19 mouse cellular contexts compared by ENCODE assay signal in the genomic region with DNA sequence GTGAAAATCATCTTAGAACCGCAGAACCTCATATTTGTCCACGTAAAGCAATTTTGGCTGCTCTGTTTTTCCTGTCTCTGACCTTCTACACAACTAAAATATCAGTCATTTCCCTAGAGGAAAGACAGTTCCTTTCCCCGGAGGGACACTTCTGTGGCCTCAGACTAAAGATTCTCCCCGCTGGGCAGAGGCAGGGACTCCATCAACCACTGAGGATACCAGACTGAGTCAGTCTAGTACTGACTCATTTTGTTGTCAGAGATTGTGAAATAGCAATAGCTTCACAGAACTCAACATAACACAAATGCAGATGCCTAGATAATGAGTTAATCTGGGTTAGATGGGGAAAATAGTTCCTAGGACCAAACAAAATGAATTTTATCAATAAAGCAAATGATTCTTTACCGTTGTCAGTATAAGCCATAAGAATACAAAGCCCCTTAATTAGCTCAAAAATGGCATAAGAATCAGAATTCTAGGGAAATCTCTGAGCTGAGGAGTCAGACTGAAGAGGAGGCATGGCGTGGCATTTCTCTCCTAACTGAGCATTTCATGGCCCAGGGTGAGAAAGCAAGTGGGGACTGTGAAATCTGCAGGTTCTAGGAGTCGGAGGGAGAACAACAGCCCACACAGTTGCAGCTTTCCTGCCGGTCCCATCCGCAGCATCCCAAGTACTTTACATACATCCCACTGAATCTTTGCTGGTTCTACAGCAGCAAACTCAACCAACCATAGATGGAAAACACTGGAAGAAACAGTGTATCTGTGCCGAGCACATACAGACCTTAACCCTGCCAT. TPM values are rescaled to one million over a fixed set of nuclear protein-coding genes. Genes with fewer than 3 reads are reported as not detected.
DNase-seq lines count a peak whose midpoint lies in the region; ATAC-seq and TF ChIP-seq lines count a peak whose summit lies in the region.
"Had no signal": no experiment of that assay in that cellular context is flagged by ENCODE, and none has a peak within 500 bp of the region (broad histone marks: within the 10 kb centered on the region; RNA-seq: fewer than 3 reads in every experiment).

No protein-coding gene starts in this region.

- no peak overlapping the region for H3K4me2 ChIP-seq in liver, postnatal 0 days (ENCODE audit: low read depth, low read length)
- H3K4me2 ChIP-seq in liver, embryonic 11.5 days = no peak overlapping the region
- H3K4me2 ChIP-seq in myocyte (ENCODE audit: low read depth) = peak overlapping the region; percentile 43
- H3K4me2 ChIP-seq in forebrain, embryonic 12.5 days = no peak overlapping the region
- H3K4me2 ChIP-seq: embryonic facial prominence, embryonic 12.5 days; heart, embryonic 13.5 days; hindbrain, embryonic 15.5 days had no signal

- 0 out of 2 replicates have a peak, but pooled peaks cover 4% of the 10 kb centered on the region for H3K27me3 ChIP-seq in liver, postnatal 0 days (ENCODE audit: insufficient read depth, low read length)
- H3K27me3 ChIP-seq in liver, embryonic 11.5 days (replicated peaks; ENCODE audit: control insufficient read depth, insufficient read depth, low read length) = no peaks in the 10 kb centered on the region; the same call in none of the 2 replicates
- no peaks in the 10 kb centered on the region for H3K27me3 ChIP-seq in myocyte (ENCODE audit: control insufficient read depth, insufficient read depth, insufficient read length)
- no peaks in the 10 kb centered on the region; the same call in 1 of the 2 replicates for H3K27me3 ChIP-seq in forebrain, embryonic 12.5 days
- H3K27me3 ChIP-seq: embryonic facial prominence, embryonic 12.5 days; heart, embryonic 13.5 days; hindbrain, embryonic 15.5 days had no signal

- H3K4me3 ChIP-seq in liver, postnatal 0 days (ENCODE audit: low read depth, low read length) = no peak overlapping the region
- no peak overlapping the region for H3K4me3 ChIP-seq in liver, embryonic 11.5 days (ENCODE audit: low read depth, low read length)
- no peak overlapping the region for H3K4me3 ChIP-seq in myocyte
- no peak overlapping the region for H3K4me3 ChIP-seq in forebrain, embryonic 12.5 days (replicated peaks)
- H3K4me3 ChIP-seq: embryonic facial prominence, embryonic 12.5 days; gastrocnemius, adult 2 months; heart, embryonic 13.5 days; hindbrain, embryonic 15.5 days had no signal

- TF ChIP-seq EP300 in liver, postnatal 0 days (IDR thresholded peaks at IDR 0.05; ENCODE audit: low read depth) = no peak

- no peaks in the 10 kb centered on the region for H3K36me3 ChIP-seq in liver, postnatal 0 days (replicated peaks; ENCODE audit: insufficient read depth, low read length)
- H3K36me3 ChIP-seq in liver, embryonic 11.5 days (ENCODE audit: control insufficient read depth, insufficient read depth, low read length) = no peaks in the 10 kb centered on the region
- no peaks in the 10 kb centered on the region for H3K36me3 ChIP-seq in myocyte (ENCODE audit: control insufficient read depth, insufficient read depth)
- no peaks in the 10 kb centered on the region for H3K36me3 ChIP-seq in forebrain, embryonic 12.5 days (replicated peaks)
- H3K36me3 ChIP-seq: embryonic facial prominence, embryonic 12.5 days; heart, embryonic 13.5 days; hindbrain, embryonic 15.5 days had no signal

- H3ac ChIP-seq in myocyte (ENCODE audit: control insufficient read depth, insufficient read length) = no peak overlapping the region

- no peak for TF ChIP-seq POLR2A in myocyte (IDR thresholded peaks at IDR 0.05; ENCODE audit: insufficient read length, low read depth)

- WGBS in liver, postnatal 0 days (ENCODE audit: insufficient replicate concordance) = 69% methylated on average over 10 of the region's 10 CpGs
- 78% methylated on average over 10 of the region's 10 CpGs for WGBS in liver, embryonic 11.5 days
- 88% methylated on average over 10 of the region's 10 CpGs for WGBS in forebrain, embryonic 12.5 days

- no peak overlapping the region for H3K9ac ChIP-seq in liver, postnatal 0 days (replicated peaks)
- no peak overlapping the region for H3K9ac ChIP-seq in liver, embryonic 11.5 days (ENCODE audit: low read depth, low read length)
- H3K9ac ChIP-seq in forebrain, embryonic 12.5 days = no peak overlapping the region
- H3K9ac ChIP-seq: embryonic facial prominence, embryonic 12.5 days; heart, embryonic 13.5 days; hindbrain, embryonic 15.5 days had no signal

- no peaks in the 10 kb centered on the region for H3K9me3 ChIP-seq in liver, postnatal 0 days (ENCODE audit: low read length)
- no peaks in the 10 kb centered on the region for H3K9me3 ChIP-seq in liver, embryonic 11.5 days (ENCODE audit: control insufficient read depth, low read length)
- no peaks in the 10 kb centered on the region for H3K9me3 ChIP-seq in forebrain, embryonic 12.5 days
- H3K9me3 ChIP-seq: embryonic facial prominence, embryonic 12.5 days; heart, embryonic 13.5 days; hindbrain, embryonic 15.5 days had no signal

- no peak for DNase-seq in liver, postnatal 0 days
- no peak for DNase-seq in liver, embryonic 11.5 days (ENCODE audit: low spot score)
- peak; percentile 90 for DNase-seq in 3T3-L1 (ENCODE audit: low read depth, low spot score)
- peak; percentile 75 for DNase-seq in Muller cell, postnatal 12 days (ENCODE audit: inconsistent ontology term)
- DNase-seq in layer of hippocampus, postnatal 25 days (ENCODE audit: extremely low spot score in 1 of 2, low spot score in 1 of 2) = no peak
- DNase-seq in cerebellum, postnatal 36 days = no peak
- DNase-seq: adrenal gland, postnatal 14 days; cerebellum, adult 18-20 months; cerebellum, postnatal 10 days; gastrocnemius, adult 2 months; gastrocnemius, postnatal 25 days; heart, postnatal 36 days had no signal

- no peaks in the 10 kb centered on the region for H3K79me2 ChIP-seq in myocyte (ENCODE audit: control insufficient read depth, insufficient read depth)

- H3K4me1 ChIP-seq in liver, postnatal 0 days (ENCODE audit: insufficient read depth) = no peaks in the 10 kb centered on the region
- H3K4me1 ChIP-seq in liver, embryonic 11.5 days (replicated peaks; ENCODE audit: control insufficient read depth, insufficient read depth, low read length) = no peaks in the 10 kb centered on the region
- H3K4me1 ChIP-seq in forebrain, embryonic 12.5 days = no peaks in the 10 kb centered on the region
- H3K4me1 ChIP-seq: hindbrain, embryonic 15.5 days had no signal

- TF ChIP-seq CTCF in liver, postnatal 0 days (IDR thresholded peaks at IDR 0.05; ENCODE audit: low read depth) = no peak

- H3K27ac ChIP-seq in liver, postnatal 0 days (ENCODE audit: low read depth) = no peak overlapping the region
- no peak overlapping the region for H3K27ac ChIP-seq in liver, embryonic 11.5 days (ENCODE audit: low read depth, low read length)
- no peak overlapping the region for H3K27ac ChIP-seq in forebrain, embryonic 12.5 days
- H3K27ac ChIP-seq: embryonic facial prominence, embryonic 12.5 days; gastrocnemius, adult 2 months; heart, embryonic 13.5 days; hindbrain, embryonic 15.5 days had no signal

- peak; percentile 45; the same call in 1 of the 2 replicates for ATAC-seq in liver, postnatal 0 days
- no peak for ATAC-seq in liver, embryonic 11.5 days (replicated peaks; ENCODE audit: low FRiP score)
- no peak for ATAC-seq in forebrain, embryonic 12.5 days (ENCODE audit: low FRiP score)
- ATAC-seq: forebrain, embryonic 16.5 days; intestine, embryonic 16.5 days had no signal

TF ChIP-seq in myocyte, 11 proteins besides CTCF, POLR2A, EP300 and RAD21:
- TF ChIP-seq CEBPB (IDR thresholded peaks at IDR 0.05; ENCODE audit: insufficient read depth, poor library complexity, severe bottlenecking) (peak; percentile 97), REST (IDR thresholded peaks at IDR 0.05; ENCODE audit: insufficient read depth, insufficient read length) (no peak)

RNA-seq across cellular contexts. Expression of a gene that starts 38.6 kb away (rescaled TPM):
- polyA plus RNA-seq in liver, postnatal 0 days (2015; fragmentation: Nextera tagmentation; extraction: Ambion mirVana) = 2.8 and 3.8 TPM in 2 replicates
- polyA plus RNA-seq in liver, embryonic 11.5 days (2014; fragmentation: Nextera tagmentation; extraction: Ambion mirVana) = 4.8 and 4.9 TPM in 2 replicates
- polyA plus RNA-seq in myocyte (2012; fragmentation: generic; extraction: Trizol) = 11.8 TPM
- total RNA-seq in layer of hippocampus, postnatal 25 days (2021) = 10 to 100 TPM; 36.3 to 44.0 TPM
- polyA plus RNA-seq in forebrain, embryonic 12.5 days (2016; fragmentation: Nextera tagmentation; extraction: Ambion mirVana) = 7.6 and 7.9 TPM in 2 replicates

Comparison
In these comparisons a context has a peak if more than half of its experiments do, and no peak if none do; other contexts are left out.
1. DNase-seq: peak in 3T3-L1 (single experiment) and Muller cell, postnatal 12 days (single experiment); none in liver, postnatal 0 days (single experiment), liver, embryonic 11.5 days (single experiment), layer of hippocampus, postnatal 25 days (0 of 2) and cerebellum, postnatal 36 days (0 of 2).